Mouse (Mus musculus) CH12.LX (cell line): ENCODE measurements around the gene Fdx1l. TPM values are rescaled to one million over a fixed set of nuclear protein-coding genes. Genes with fewer than 3 reads are reported as not detected.

ENCODE experiments used
- DNase-seq: peaks from one replicate; pipeline ENCODE4 v3.0.0-alpha.2; 2013; ENCODE audit errors: extremely low read depth
- H3K27ac ChIP-seq: 2 replicates; pipeline ENCODE4 v1.5.1; 2012; ENCODE audit warnings: low read depth, mild to moderate bottlenecking, control low read depth, moderate library complexity; ENCODE audit not compliant: insufficient read depth
- H3K27me3 ChIP-seq: replicated peaks from 2 replicates; pipeline ENCODE3; 2012; ENCODE audit warnings: inconsistent platforms
- H3K36me3 ChIP-seq, 2 experiments: replicated peaks in 1 of 2; 2 replicates each; pipeline versions ENCODE3 to v1.6.1; 2012; ENCODE audit warnings: inconsistent platforms in 1 of 2, low read length in 1 of 2, mild to moderate bottlenecking in 1 of 2, mixed read lengths in 1 of 2, moderate library complexity in 1 of 2; ENCODE audit not compliant: control insufficient read depth in 1 of 2, insufficient read depth in 1 of 2
- H3K4me1 ChIP-seq, 2 experiments: 2 replicates each; pipeline ENCODE4 v1.6.1; 2012; ENCODE audit warnings: inconsistent platforms in 1 of 2, moderate library complexity in 1 of 2; ENCODE audit not compliant: insufficient read depth in 2 of 2, control insufficient read depth in 1 of 2
- H3K4me2 ChIP-seq: 2 replicates; pipeline ENCODE4 v1.6.1; 2012; ENCODE audit warnings: low read depth, mild to moderate bottlenecking, control low read depth; ENCODE audit not compliant: poor library complexity, insufficient read depth, severe bottlenecking
- H3K4me3 ChIP-seq, 3 experiments: fragments of 150-350 bp in 1 of 3; sonication (generic) in 1 of 3; replicated peaks in 1 of 3; 2 replicates each; pipeline versions ENCODE3 to v1.5.1; 2011 to 2012; ENCODE audit warnings: low read depth in 2 of 3, low read length in 2 of 3, mild to moderate bottlenecking in 2 of 3, moderate library complexity in 2 of 3, control low read depth in 1 of 3, improper control_type of control experiment in 1 of 3, inconsistent platforms in 1 of 3, mixed read lengths in 1 of 3; ENCODE audit not compliant: poor library complexity in 1 of 3
- H3K79me2 ChIP-seq: replicated peaks from 2 replicates; pipeline ENCODE4 v1.6.1; 2012; ENCODE audit warnings: mild to moderate bottlenecking, moderate library complexity; ENCODE audit not compliant: control insufficient read depth, poor library complexity, insufficient read depth, severe bottlenecking; ENCODE audit errors: extremely low read depth
- H3K9ac ChIP-seq: 2 replicates; pipeline ENCODE4 v1.6.1; 2012; ENCODE audit warnings: low read depth, mild to moderate bottlenecking, control low read depth, moderate library complexity; ENCODE audit not compliant: insufficient read depth
- H3K9me3 ChIP-seq: replicated peaks from 2 replicates; pipeline ENCODE3; 2012; ENCODE audit warnings: low read length, inconsistent platforms, mixed read lengths
- BHLHE40 ChIP-seq: IDR thresholded peaks from 2 replicates; pipeline ENCODE4 v1.6.1; 2011; ENCODE audit warnings: mild to moderate bottlenecking, low read depth, low read length, improper control_type of control experiment
- CHD1 ChIP-seq: IDR thresholded peaks from 2 replicates; pipeline ENCODE4 v1.6.1; 2012; ENCODE audit warnings: low read depth, low read length, improper control_type of control experiment, inconsistent platforms
- E2F4 ChIP-seq: IDR thresholded peaks from 2 replicates; pipeline ENCODE4 v1.6.1; 2011; ENCODE audit warnings: low read depth, low read length, improper control_type of control experiment; ENCODE audit not compliant: insufficient replicate concordance
- ELF1 ChIP-seq: IDR thresholded peaks from 2 replicates; pipeline ENCODE4 v1.6.1; 2014; ENCODE audit warnings: low read depth, mild to moderate bottlenecking, inconsistent platforms, low read length, improper control_type of control experiment
- GABPA ChIP-seq: IDR thresholded peaks from 2 replicates; pipeline ENCODE4 v1.6.1; 2012; ENCODE audit warnings: low read depth, low read length, improper control_type of control experiment, inconsistent platforms; ENCODE audit not compliant: insufficient replicate concordance
- HCFC1 ChIP-seq: IDR thresholded peaks from 2 replicates; pipeline ENCODE4 v1.6.1; 2012; ENCODE audit warnings: low read depth, mild to moderate bottlenecking, inconsistent platforms, low read length, improper control_type of control experiment
- IRF4 ChIP-seq: IDR thresholded peaks from 2 replicates; pipeline ENCODE4 v1.6.1; 2014; ENCODE audit warnings: low read depth, mild to moderate bottlenecking, inconsistent platforms, low read length, improper control_type of control experiment
- MAFK ChIP-seq: IDR thresholded peaks from 2 replicates; pipeline ENCODE4 v1.6.1; 2011; ENCODE audit warnings: low read length, improper control_type of control experiment; ENCODE audit not compliant: insufficient replicate concordance
- MAX ChIP-seq: IDR thresholded peaks from 2 replicates; pipeline ENCODE4 v1.6.1; 2011; ENCODE audit warnings: low read length, improper control_type of control experiment
- MEF2A ChIP-seq: IDR thresholded peaks from 2 replicates; pipeline ENCODE4 v1.6.1; 2014; ENCODE audit warnings: low read depth, mild to moderate bottlenecking, inconsistent platforms, low read length, improper control_type of control experiment, borderline replicate concordance
- MXI1 ChIP-seq: IDR thresholded peaks from 2 replicates; pipeline ENCODE4 v1.6.1; 2011; ENCODE audit warnings: mild to moderate bottlenecking, low read depth, low read length, improper control_type of control experiment
- MYC ChIP-seq: IDR thresholded peaks from 2 replicates; pipeline ENCODE4 v1.6.1; 2011; ENCODE audit warnings: low read depth, mild to moderate bottlenecking, improper control_type of control experiment, low read length
- NELFE ChIP-seq: IDR thresholded peaks from 2 replicates; pipeline ENCODE4 v1.6.1; 2011; ENCODE audit warnings: low read depth, low read length, improper control_type of control experiment
- NRF1 ChIP-seq: IDR thresholded peaks from 2 replicates; pipeline ENCODE4 v1.6.1; 2014; ENCODE audit warnings: low read depth, mild to moderate bottlenecking, inconsistent platforms, low read length, improper control_type of control experiment, moderate library complexity
- PAX5 ChIP-seq: IDR thresholded peaks from 2 replicates; pipeline ENCODE4 v1.6.1; 2012; ENCODE audit warnings: low read length, inconsistent platforms, mixed read lengths
- RAD21 ChIP-seq: IDR thresholded peaks from 2 replicates; pipeline ENCODE4 v1.6.1; 2011; ENCODE audit warnings: low read depth, mild to moderate bottlenecking, low read length, improper control_type of control experiment, moderate library complexity
- RCOR1 ChIP-seq: conservative IDR thresholded peaks from 2 replicates; pipeline ENCODE4 v1.6.1; 2012; ENCODE audit warnings: low read depth, mild to moderate bottlenecking, inconsistent platforms, low read length, improper control_type of control experiment
- TBP ChIP-seq: conservative IDR thresholded peaks from 2 replicates; pipeline ENCODE4 v1.6.1; 2011; ENCODE audit warnings: low read depth, low read length, improper control_type of control experiment
- USF1 ChIP-seq: IDR thresholded peaks from 2 replicates; pipeline ENCODE4 v1.6.1; 2014; ENCODE audit warnings: low read depth, mild to moderate bottlenecking, inconsistent platforms, low read length, improper control_type of control experiment
- ZC3H11A ChIP-seq: IDR thresholded peaks from 2 replicates; pipeline ENCODE4 v1.6.1; 2012; ENCODE audit warnings: low read depth, mild to moderate bottlenecking, inconsistent platforms, low read length, improper control_type of control experiment
- ZNF384 ChIP-seq: IDR thresholded peaks from 2 replicates; pipeline ENCODE4 v1.6.1; 2012; ENCODE audit warnings: low read depth, low read length, improper control_type of control experiment, inconsistent platforms
- dilution Hi-C: fragments of 300-500 bp; cut with MboI; formaldehyde crosslinking; loops from 2 replicates; pipeline ENCODE4 v1.14.3; 2020; ENCODE audit warnings: low sequenced_read_pairs; ENCODE audit not compliant: extremely low pct_unique_long_range_greater_than_20kb, extremely low pct_ligation_motif_present
- in situ Hi-C: fragments of 300-500 bp; cut with MboI; formaldehyde crosslinking; loops from 3 replicates; pipeline ENCODE4 v1.14.3; 2019; ENCODE audit warnings: low sequenced_read_pairs, low pct_ligation_motif_present, low pct_unique_long_range_greater_than_20kb, mixed read lengths
- polyA plus RNA-seq: library from polyadenylated mRNA; unstranded; fragments of >175 nt; gene quantifications from 2 replicates; pipeline ENCODE4 v1.2.1, GENCODE M21; 2012; ENCODE audit warnings: low read depth; ENCODE audit not compliant: insufficient read length
- total RNA-seq, 2 experiments: library from RNA; depleted of rRNA; stranded (reverse); fragments of 300-350 nt in 1 of 2; fragments of >200 nt in 1 of 2; gene quantifications; 2 replicates each; pipeline ENCODE4 v1.2.3; 2012 to 2014

Gene Fdx1l
- total and polyA plus RNA-seq, 3 experiments = 70.8 to 105 (median 79.7) TPM

GRCm38 (mm10) chr9:21032491-21032890 lies 40.9 kb downstream of the Fdx1l start:
- Histone ChIP-seq H3K4me3 (peak overlapping the region; percentile 67 to 76 (median 74)), H3K4me1 (peaks cover 12 to 50% of the 10 kb centered on the region in 2 experiments), H3K27ac (no peak overlapping the region), H3K9ac (peak overlapping the region; percentile 31; the same call in 1 of the 2 replicates), H3K9me3 (no peaks in the 10 kb centered on the region), H3K36me3 (peaks cover 34 to 42% of the 10 kb centered on the region in 2 experiments), H3K27me3 (no peaks in the 10 kb centered on the region), H3K4me2 (peak overlapping the region; percentile 74), H3K79me2 (no peaks in the 10 kb centered on the region)
- DNase-seq = no peak
- dilution Hi-C loops = no loop called here
- in situ Hi-C loops = loop anchor here (5.0 kb wide), 1 partner anchor 95 kb away; no protein-coding TSS in a partner anchor
- TF ChIP-seq E2F4 = no peak
- no peak for TF ChIP-seq USF1
- no peak for TF ChIP-seq MEF2A
- 0 out of 2 replicates have a peak, but pooled peaks have one; percentile 1 for TF ChIP-seq ELF1
- no peak; the same call in 1 of the 2 replicates for TF ChIP-seq NELFE
- TF ChIP-seq PAX5 = no peak
- no peak for TF ChIP-seq MYC
- no peak for TF ChIP-seq ZC3H11A
- peak; percentile 5; the same call in 1 of the 2 replicates for TF ChIP-seq MAX
- no peak for TF ChIP-seq NRF1
- TF ChIP-seq IRF4 = no peak
- TF ChIP-seq BHLHE40 = 0 out of 2 replicates have a peak, but pooled peaks have one; percentile 5
- TF ChIP-seq CHD1 = no peak
- TF ChIP-seq GABPA = no peak
- TF ChIP-seq MXI1 = no peak

GRCm38 (mm10) chr9:21031896-21032351 lies 41.5 kb downstream of the Fdx1l start, which contains the start of gene Icam5:
Gene Icam5 (plus strand): TSS chr9:21032073.
- peak within 1 kb of the TSS; percentile 92 for H3K27ac ChIP-seq
- peak within 1 kb of the TSS; percentile 74 for H3K4me2 ChIP-seq
- no peaks in the 10 kb centered on the region for H3K27me3 ChIP-seq
- H3K9ac ChIP-seq = peak within 1 kb of the TSS; percentile 46
- in situ Hi-C loops = loop anchor here (5.0 kb wide), 1 partner anchor 95 kb away; no protein-coding TSS in a partner anchor
- H3K4me3 ChIP-seq = peak within 1 kb of the TSS; percentile 67 to 76 (median 74)
- 0 out of 2 replicates have a peak, but pooled peaks have one; percentile 21 for TF ChIP-seq RCOR1
- no peak for TF ChIP-seq TBP
- no peak for TF ChIP-seq MEF2A
- no peak for TF ChIP-seq MAFK
- no peak for TF ChIP-seq MAX
- TF ChIP-seq ZNF384 = no peak
- TF ChIP-seq USF1 = no peak
- TF ChIP-seq HCFC1 = no peak
- no peak for TF ChIP-seq PAX5
- 0 out of 2 replicates have a peak, but pooled peaks have one; percentile 17 for TF ChIP-seq NELFE
- no peak for TF ChIP-seq RAD21
- TF ChIP-seq ELF1 = 0 out of 2 replicates have a peak, but pooled peaks have one; percentile 4
- peaks cover 14 to 52% of the 10 kb centered on the region in 2 experiments for H3K4me1 ChIP-seq
- DNase-seq = no peak
- peaks cover 36 to 42% of the 10 kb centered on the region in 2 experiments for H3K36me3 ChIP-seq
- no peaks in the 10 kb centered on the region for H3K79me2 ChIP-seq
- dilution Hi-C loops = no loop called here
- no peaks in the 10 kb centered on the region for H3K9me3 ChIP-seq
